Mouse (Mus musculus): ENCODE results near the gene Tmem252. TPM values are rescaled to one million over a fixed set of nuclear protein-coding genes. Genes with fewer than 3 reads are reported as not detected.
"Not testable (repeated sequence)": the region's sequence is repeated elsewhere in the genome, so short reads cannot be mapped to it uniquely, and the experiment has no call there.

Tmem252 gene
- total RNA-seq, 2 experiments from 2014 or later = 0.30 to 0.43 TPM

GRCm38 (mm10) chr19:24676429-24676828 lies 2.6 kb downstream of the Tmem252 start:
- intact Hi-C loops (cut with DNase I) = no loop called here
- no peak for DNase-seq (ENCODE audit: low spot score in 2 of 2)

- intact Hi-C loops (cut with DNase I) = no loop called here
- peak; percentile 13 to 76 for DNase-seq (ENCODE audit: low spot score in 2 of 2)
Measured at GRCm38 (mm10) chr19:24677242-24677984, 3.6 kb downstream of the Tmem252 start.

GRCm38 (mm10) chr19:24683016-24683720 lies 9.4 kb downstream of the Tmem252 start:
- DNase-seq (ENCODE audit: low spot score in 2 of 2) = no peak
- intact Hi-C loops (cut with DNase I) = no loop called here

GRCm38 (mm10) chr19:24686411-24686810 lies 12.6 kb downstream of the Tmem252 start:
- no peak for DNase-seq (ENCODE audit: low spot score in 2 of 2)
- intact Hi-C loops (cut with DNase I) = no loop called here

- intact Hi-C loops (cut with DNase I) = no loop called here
- no peak for DNase-seq (ENCODE audit: low spot score in 2 of 2)
Measured at GRCm38 (mm10) chr19:24688327-24688726, 14.5 kb downstream of the Tmem252 start.

- intact Hi-C loops (cut with DNase I) = no loop called here
Measured at GRCm38 (mm10) chr19:24689531-24689930, 15.7 kb downstream of the Tmem252 start.

GRCm38 (mm10) chr19:24692691-24693090 lies 18.9 kb downstream of the Tmem252 start:
- intact Hi-C loops (cut with DNase I) = no loop called here
- no peak for DNase-seq (ENCODE audit: low spot score in 2 of 2)

More at GRCm38 (mm10) chr19:24689531-24689930, 15.7 kb downstream of the Tmem252 start:
- no peak for DNase-seq (ENCODE audit: low spot score in 2 of 2)

GRCm38 (mm10) chr19:24697946-24698345 lies 24.1 kb downstream of the Tmem252 start:
- DNase-seq (ENCODE audit: low spot score in 2 of 2) = no peak
- intact Hi-C loops (cut with DNase I) = no loop called here

GRCm38 (mm10) chr19:24698651-24699050 lies 24.8 kb downstream of the Tmem252 start:
- DNase-seq (ENCODE audit: low spot score in 2 of 2) = no peak
- intact Hi-C loops (cut with DNase I) = no loop called here

GRCm38 (mm10) chr19:24699196-24699595 lies 25.4 kb downstream of the Tmem252 start:
- DNase-seq (ENCODE audit: low spot score in 2 of 2) = no peak
- intact Hi-C loops (cut with DNase I) = no loop called here

- intact Hi-C loops (cut with DNase I) = loop anchor here (5.0 kb wide), 2 partner anchors 68 to 187 kb away; no protein-coding TSS in a partner anchor
Measured at GRCm38 (mm10) chr19:24699910-24700309, 26.1 kb downstream of the Tmem252 start.

GRCm38 (mm10) chr19:24700664-24701063 lies 26.9 kb downstream of the Tmem252 start:
- DNase-seq (ENCODE audit: low spot score in 2 of 2) = no peak
- intact Hi-C loops (cut with DNase I) = loop anchor here (5.0 kb wide), 2 partner anchors 68 to 187 kb away; no protein-coding TSS in a partner anchor

More at GRCm38 (mm10) chr19:24699910-24700309, 26.1 kb downstream of the Tmem252 start:
- no peak for DNase-seq (ENCODE audit: low spot score in 2 of 2)

- intact Hi-C loops (cut with DNase I) = loop anchor here (5.0 kb wide), 2 partner anchors 69 to 186 kb away; no protein-coding TSS in a partner anchor
Measured at GRCm38 (mm10) chr19:24701716-24702115, 27.9 kb downstream of the Tmem252 start.

GRCm38 (mm10) chr19:24703168-24703567 lies 29.4 kb downstream of the Tmem252 start:
- DNase-seq (ENCODE audit: low spot score in 2 of 2) = not testable (repeated sequence)
- intact Hi-C loops (cut with DNase I) = loop anchor here (5.0 kb wide), 2 partner anchors 71 to 184 kb away; no protein-coding TSS in a partner anchor

More at GRCm38 (mm10) chr19:24701716-24702115, 27.9 kb downstream of the Tmem252 start:
- DNase-seq (ENCODE audit: low spot score in 2 of 2) = no peak

- intact Hi-C loops (cut with DNase I) = loop anchor here (5.0 kb wide), 2 partner anchors 71 to 184 kb away; no protein-coding TSS in a partner anchor
- DNase-seq (ENCODE audit: low spot score in 2 of 2) = no peak
Measured at GRCm38 (mm10) chr19:24703680-24704079, 29.9 kb downstream of the Tmem252 start.

- DNase-seq (ENCODE audit: low spot score in 2 of 2) = peak in 1 of 2 experiments; percentile 55
- intact Hi-C loops (cut with DNase I) = loop anchor here (5.0 kb wide), 2 partner anchors 72 to 183 kb away; no protein-coding TSS in a partner anchor
Measured at GRCm38 (mm10) chr19:24704326-24704725, 30.5 kb downstream of the Tmem252 start.

- peak in 1 of 2 experiments; percentile 29 for DNase-seq (ENCODE audit: low spot score in 2 of 2)
- intact Hi-C loops (cut with DNase I) = loop anchor here (1.0 kb wide), 1 partner anchor 166 kb away; no protein-coding TSS in a partner anchor
Measured at GRCm38 (mm10) chr19:24705395-24705794, 31.6 kb downstream of the Tmem252 start.

- intact Hi-C loops (cut with DNase I) = loop anchor here (2.0 kb wide), 1 partner anchor 14 kb away; no protein-coding TSS in a partner anchor
- peak in 1 of 2 experiments; percentile 53 for DNase-seq (ENCODE audit: low spot score in 2 of 2)
Measured at GRCm38 (mm10) chr19:24707071-24707906, 33.5 kb downstream of the Tmem252 start.

- intact Hi-C loops (cut with DNase I) = no loop called here
- no peak for DNase-seq (ENCODE audit: low spot score in 2 of 2)
Measured at GRCm38 (mm10) chr19:24708032-24708431, 34.2 kb downstream of the Tmem252 start.

Data from left cerebral cortex, postnatal 25 days (tissue).